Mouse (Mus musculus) stomach, embryonic 16.5 days (tissue): Measurements from ENCODE around the gene Apol8. TPM values are rescaled to one million over a fixed set of nuclear protein-coding genes. Genes with fewer than 3 reads are reported as not detected.

Source experiments
- ATAC-seq: fragments of 200-750 bp; cut with Nextera tagmentation; 2 replicates; pipeline ENCODE4 v1.8.0; 2017; ENCODE audit warnings: moderate number of reproducible peaks, moderate TSS enrichment; ENCODE audit not compliant: insufficient read depth, low FRiP score
- H3K27ac ChIP-seq: fragments of 300-500 bp; sonication (generic); 2 replicates; pipeline ENCODE4 v1.5.1; 2014; ENCODE audit warnings: low read length
- H3K27me3 ChIP-seq: fragments of 300-500 bp; sonication (generic); 2 replicates; pipeline ENCODE4 v1.6.1; 2014; ENCODE audit warnings: low read length, control low read depth, mixed read lengths; ENCODE audit not compliant: control insufficient read depth, insufficient read depth
- H3K36me3 ChIP-seq: fragments of 300-500 bp; sonication (generic); 2 replicates; pipeline ENCODE4 v1.6.1; 2014; ENCODE audit warnings: low read length; ENCODE audit not compliant: control insufficient read depth, insufficient read depth
- H3K4me1 ChIP-seq: fragments of 300-500 bp; sonication (generic); 2 replicates; pipeline ENCODE4 v1.6.1; 2014; ENCODE audit warnings: low read length, control low read depth, mixed read lengths; ENCODE audit not compliant: control insufficient read depth, insufficient read depth
- H3K4me2 ChIP-seq: fragments of 300-500 bp; sonication (generic); 2 replicates; pipeline ENCODE4 v1.6.1; 2014; ENCODE audit warnings: low read depth, low read length, mixed read lengths
- H3K4me3 ChIP-seq: fragments of 300-500 bp; sonication (generic); replicated peaks from 2 replicates; pipeline ENCODE4 v1.5.1; 2014; ENCODE audit warnings: mild to moderate bottlenecking, low read length
- H3K9ac ChIP-seq: fragments of 300-500 bp; sonication (generic); 2 replicates; pipeline ENCODE4 v1.6.1; 2014; ENCODE audit warnings: low read length
- H3K9me3 ChIP-seq: fragments of 300-500 bp; sonication (generic); replicated peaks from 2 replicates; pipeline ENCODE4 v1.6.1; 2016; ENCODE audit warnings: low read length, control low read depth; ENCODE audit not compliant: control insufficient read depth
- WGBS: fragments of 180-500 bp; shearing (Covaris S2); extraction: QIAGEN DNeasy Blood & Tissue Kit; methylation state at CpG from one replicate; pipeline ENCODE4 v1.1.7; 2014; 5-methylcytosine and 5-hydroxymethylcytosine counted together
- polyA plus RNA-seq: library from polyadenylated mRNA; unstranded; fragments of >200 nt; fragmentation: Nextera tagmentation; extraction: Ambion mirVana; gene quantifications from 2 replicates; pipeline ENCODE4 v1.2.1, GENCODE M21; 2015

Gene Apol8
- polyA plus RNA-seq, 1 experiment from 2014 or later = 1.2 TPM

DNA sequence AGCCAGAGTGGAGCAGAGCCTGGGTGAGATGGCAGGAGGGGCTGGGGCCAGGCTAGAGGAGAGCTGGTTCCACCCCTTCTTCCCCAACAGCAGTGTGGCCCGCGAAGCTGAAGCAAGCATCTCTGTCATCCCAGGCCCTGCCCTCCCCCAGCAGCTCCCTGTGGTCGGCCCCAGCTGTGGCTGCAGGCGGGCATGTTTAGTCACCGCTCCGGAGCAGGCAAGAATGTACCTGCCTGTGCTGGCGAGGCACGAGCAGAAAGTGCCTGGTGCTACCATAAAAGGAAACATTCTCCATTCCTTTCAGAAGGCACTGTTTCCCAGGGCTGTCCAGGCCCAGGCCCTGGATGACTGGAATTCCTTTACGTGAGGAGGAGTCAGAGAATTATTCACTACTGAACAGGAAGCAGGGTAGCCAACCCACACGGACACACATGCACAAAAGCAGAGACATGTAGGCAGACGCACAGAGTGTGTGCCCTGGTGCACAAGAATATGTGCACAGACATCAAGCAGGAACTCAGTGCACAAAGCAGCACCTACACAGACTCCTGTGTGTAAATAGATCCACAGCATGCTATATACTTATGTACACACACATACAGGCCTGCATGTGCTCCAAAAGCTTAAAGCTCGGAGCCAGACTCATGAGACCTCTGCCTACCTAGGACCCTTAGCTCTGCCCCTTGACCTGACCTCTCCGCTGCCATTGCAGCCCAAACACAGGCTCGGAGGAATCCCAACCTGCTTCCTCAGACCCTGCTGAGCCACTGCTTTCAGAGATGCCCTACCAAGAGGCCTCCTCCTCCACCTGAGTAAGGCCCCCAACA is 42.1 kb upstream of the Apol8 start:
- Histone ChIP-seq H3K4me2 (peak overlapping the region; percentile 26; the same call in 1 of the 2 replicates), H3K36me3 (peaks cover 26% of the 10 kb centered on the region), H3K9ac (peak overlapping the region; percentile 68), H3K27ac (peak overlapping the region; percentile 99), H3K4me3 (no peak overlapping the region), H3K27me3 (no peaks in the 10 kb centered on the region), H3K9me3 (no peaks in the 10 kb centered on the region), H3K4me1 (peaks cover 53% of the 10 kb centered on the region)
- 12% methylated on average over 14 of the region's 14 CpGs for WGBS
- peak; percentile 85 for ATAC-seq

DNA sequence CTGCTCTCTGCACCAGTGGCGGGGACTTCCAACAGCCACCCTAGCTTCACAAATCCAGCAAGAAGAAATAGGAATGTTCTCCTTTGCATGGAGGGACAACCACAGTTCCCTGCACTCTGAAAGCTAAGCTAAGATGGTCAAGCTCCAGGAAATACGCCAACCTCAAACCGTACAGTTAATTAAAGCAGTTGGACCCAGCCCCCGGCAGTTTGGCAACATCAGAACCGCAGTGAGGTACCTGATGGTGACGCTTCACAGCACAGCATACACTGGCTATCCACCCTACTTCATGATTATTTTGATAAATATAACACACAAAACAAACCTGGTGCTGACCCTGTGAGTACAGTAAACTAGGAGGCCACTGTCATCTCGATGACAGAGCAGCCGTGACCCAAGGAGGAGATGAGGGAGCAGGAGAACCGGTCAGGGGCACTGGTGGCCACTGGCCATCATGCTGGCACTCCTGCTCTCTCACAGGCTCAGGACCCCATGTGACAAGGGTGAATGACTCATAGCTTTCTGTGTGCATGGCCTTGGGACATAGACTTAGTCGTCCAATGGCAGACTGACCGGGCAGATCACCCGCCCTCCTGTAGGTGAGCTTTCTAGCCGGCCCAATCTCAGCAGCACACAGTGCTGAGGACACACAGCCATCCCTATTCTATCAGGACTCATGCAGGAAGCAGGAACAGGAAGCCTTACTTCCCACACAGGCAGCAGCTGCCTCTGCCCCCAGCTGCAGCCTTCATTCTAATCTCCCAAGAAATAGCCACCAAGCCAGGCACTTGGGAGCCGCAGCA is 41.0 kb upstream of the Apol8 start:
- peak overlapping the region; percentile 99 for H3K27ac ChIP-seq
- H3K4me3 ChIP-seq = no peak overlapping the region
- H3K4me2 ChIP-seq = peak overlapping the region; percentile 26; the same call in 1 of the 2 replicates
- peaks cover 15% of the 10 kb centered on the region for H3K36me3 ChIP-seq
- peak overlapping the region; percentile 63 for H3K9ac ChIP-seq
- H3K9me3 ChIP-seq = no peaks in the 10 kb centered on the region
- 68% methylated on average over 14 of the region's 14 CpGs for WGBS
- ATAC-seq = peak; percentile 6; the same call in 1 of the 2 replicates
- H3K27me3 ChIP-seq = no peaks in the 10 kb centered on the region
- H3K4me1 ChIP-seq = peaks cover 50% of the 10 kb centered on the region

DNA sequence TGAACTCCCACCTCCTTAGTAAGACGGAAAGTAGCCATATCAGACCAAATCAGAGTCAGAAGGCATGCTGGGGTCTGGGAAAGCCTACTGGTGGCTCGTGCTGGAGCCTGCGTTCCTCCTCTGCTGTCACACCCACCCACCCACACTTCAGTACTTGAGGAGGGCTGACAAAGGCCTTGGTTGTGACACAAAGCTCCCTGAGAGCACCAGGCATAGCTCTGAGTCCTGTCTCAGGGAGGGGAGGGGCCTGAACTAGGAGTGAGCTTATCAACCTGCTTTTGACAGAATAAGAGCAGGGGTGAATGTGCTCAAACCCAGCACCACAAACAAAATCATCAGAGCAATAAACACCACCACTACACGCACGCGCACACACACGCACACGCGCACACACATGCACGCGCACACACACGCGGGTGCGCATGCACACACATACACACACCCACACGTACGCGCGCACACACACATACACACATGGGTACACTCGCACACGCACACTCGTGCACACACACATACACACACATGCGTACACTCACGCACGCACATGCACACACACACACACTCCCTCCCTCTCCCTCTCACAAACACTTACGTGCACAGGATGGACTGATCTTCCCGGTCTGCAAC is 39.7 kb upstream of the Apol8 start:
- Histone ChIP-seq H3K36me3 (peaks cover 10% of the 10 kb centered on the region), H3K27me3 (no peaks in the 10 kb centered on the region), H3K4me1 (peaks cover 41% of the 10 kb centered on the region), H3K4me2 (no peak overlapping the region), H3K9me3 (no peaks in the 10 kb centered on the region), H3K4me3 (no peak overlapping the region), H3K27ac (0 out of 2 replicates have a peak overlapping the region, but pooled peaks have one; percentile 99), H3K9ac (no peak overlapping the region; the same call in 1 of the 2 replicates)
- no peak for ATAC-seq
- WGBS = 89% methylated on average over 26 of the region's 26 CpGs

DNA sequence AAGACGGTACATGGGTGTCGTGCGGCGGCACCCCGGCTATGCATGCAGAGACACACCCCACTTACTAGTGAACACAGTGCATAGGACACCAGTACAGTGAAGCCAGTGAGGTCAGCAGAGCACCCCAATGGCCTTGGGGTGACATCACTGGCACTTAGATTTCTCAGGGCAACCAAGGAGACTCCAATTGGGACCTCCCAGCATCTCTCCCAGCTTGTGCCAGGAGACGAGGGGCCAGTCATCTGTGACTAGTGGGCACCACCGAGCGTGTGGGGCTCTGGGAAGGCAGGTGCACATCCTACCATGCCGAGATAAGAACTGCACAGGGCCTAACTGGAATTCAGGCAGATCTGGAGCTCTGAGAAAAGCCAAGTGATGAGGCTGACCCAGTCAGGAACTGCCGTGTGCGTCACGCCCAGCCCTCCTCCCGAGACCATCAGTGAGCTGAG is 38.1 kb upstream of the Apol8 start:
- Histone ChIP-seq H3K4me1 (peaks cover 26% of the 10 kb centered on the region), H3K27me3 (no peaks in the 10 kb centered on the region), H3K36me3 (peaks cover 18% of the 10 kb centered on the region), H3K27ac (no peak overlapping the region), H3K4me3 (no peak overlapping the region), H3K9ac (no peak overlapping the region), H3K9me3 (no peaks in the 10 kb centered on the region), H3K4me2 (no peak overlapping the region)
- 88% methylated on average over 13 of the region's 13 CpGs for WGBS
- ATAC-seq = no peak

DNA sequence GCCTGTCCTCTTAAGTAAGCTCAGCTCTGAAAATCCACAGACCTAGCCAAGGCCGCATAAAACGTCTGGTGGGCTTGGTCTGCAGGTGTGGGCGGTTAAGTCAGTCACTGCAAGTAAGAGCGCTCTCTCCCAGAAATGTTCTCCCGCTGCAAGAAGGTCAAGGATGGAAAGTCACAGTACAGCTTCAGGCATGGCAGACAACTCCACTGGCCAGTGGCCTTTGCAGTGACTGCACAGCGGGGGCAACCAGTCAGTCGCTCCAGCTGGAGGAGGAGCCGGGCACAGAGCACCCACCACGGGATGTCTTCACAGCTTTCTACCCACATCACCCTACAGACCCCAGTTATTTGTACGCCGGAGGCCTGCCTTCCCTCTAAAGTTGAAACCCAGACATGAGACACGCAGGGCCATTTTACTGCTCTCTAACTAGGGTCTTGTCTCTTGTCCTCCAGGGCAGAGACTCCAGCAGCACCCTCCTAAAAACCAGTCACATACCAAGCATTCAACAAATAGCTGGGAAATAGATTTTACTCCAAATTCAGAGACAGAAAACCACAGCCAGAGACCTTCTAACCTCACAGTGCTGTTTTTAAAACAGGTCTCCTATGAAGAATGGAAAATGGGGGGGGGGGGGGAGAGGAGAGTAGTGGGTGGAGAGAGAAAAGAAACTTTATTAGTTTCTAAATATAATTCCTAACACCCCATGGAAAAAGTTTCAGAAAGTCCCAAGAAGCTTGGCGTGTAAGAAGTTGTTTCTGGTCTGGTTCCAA is 37.5 kb upstream of the Apol8 start:
- WGBS = 84% methylated on average over 13 of the region's 13 CpGs
- Histone ChIP-seq H3K4me1 (peaks cover 20% of the 10 kb centered on the region), H3K27me3 (no peaks in the 10 kb centered on the region), H3K36me3 (peaks cover 24% of the 10 kb centered on the region), H3K4me3 (no peak overlapping the region), H3K4me2 (no peak overlapping the region), H3K27ac (no peak overlapping the region), H3K9ac (no peak overlapping the region), H3K9me3 (no peaks in the 10 kb centered on the region)
- no peak for ATAC-seq

DNA sequence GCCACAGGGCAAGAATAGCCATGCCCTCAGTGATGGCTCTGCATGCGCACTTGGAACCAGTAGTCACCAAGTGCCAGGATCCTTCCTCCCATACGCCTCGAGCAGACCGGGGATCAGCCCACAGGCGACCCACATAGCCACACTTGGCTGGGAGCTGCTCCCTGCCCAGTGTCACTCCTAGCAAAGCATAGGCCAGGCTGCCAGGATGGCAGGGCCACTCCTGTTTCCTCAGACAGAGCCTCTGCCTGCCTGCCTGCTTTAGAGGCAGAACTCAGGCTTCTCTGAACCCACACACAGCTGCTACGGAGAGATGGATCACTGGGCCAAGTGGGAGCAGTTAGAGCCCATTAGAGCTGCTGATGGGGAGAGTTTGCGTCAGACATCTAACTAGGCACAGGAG is 36.8 kb upstream of the Apol8 start:
- H3K36me3 ChIP-seq = peaks cover 26% of the 10 kb centered on the region
- ATAC-seq = no peak
- H3K27ac ChIP-seq = no peak overlapping the region

GRCm38 (mm10) chr15:77793094-77793493 is 36.3 kb upstream of the Apol8 start:
- peaks cover 26% of the 10 kb centered on the region for H3K36me3 ChIP-seq
- no peak overlapping the region for H3K27ac ChIP-seq
- WGBS = 72% methylated on average over 4 of the region's 4 CpGs
- H3K4me3 ChIP-seq = no peak overlapping the region
- H3K4me2 ChIP-seq = no peak overlapping the region
- H3K9me3 ChIP-seq = no peaks in the 10 kb centered on the region
- ATAC-seq = no peak
- H3K27me3 ChIP-seq = no peaks in the 10 kb centered on the region
- peaks cover 8% of the 10 kb centered on the region for H3K4me1 ChIP-seq
- H3K9ac ChIP-seq = no peak overlapping the region

More for the DNA sequence above, 36.8 kb upstream of the Apol8 start:
- Histone ChIP-seq H3K9me3 (no peaks in the 10 kb centered on the region), H3K9ac (no peak overlapping the region), H3K27me3 (no peaks in the 10 kb centered on the region), H3K4me3 (no peak overlapping the region), H3K4me1 (peaks cover 12% of the 10 kb centered on the region), H3K4me2 (no peak overlapping the region)
- WGBS = 82% methylated on average over 7 of the region's 7 CpGs

DNA sequence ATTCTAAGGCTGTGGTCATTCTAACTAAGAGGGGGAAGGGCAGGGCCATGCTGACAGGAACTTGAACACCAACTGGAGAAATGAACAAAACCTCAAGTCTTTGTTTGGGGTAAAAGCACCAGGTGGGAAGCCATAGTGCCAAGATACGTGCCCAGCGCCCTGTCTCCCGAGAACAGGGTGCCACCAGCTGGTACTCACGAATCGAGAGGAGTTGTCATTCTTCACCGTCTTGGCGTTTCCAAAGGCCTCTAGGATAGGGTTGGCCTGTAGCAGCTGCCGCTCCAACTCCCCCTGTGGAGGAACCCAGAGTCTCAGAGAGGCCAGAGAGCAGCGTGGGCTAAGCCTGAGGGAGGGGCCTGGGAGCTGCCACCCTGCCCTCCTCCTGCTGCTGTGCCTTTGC is 35.3 kb upstream of the Apol8 start:
- Histone ChIP-seq H3K9ac (no peak overlapping the region), H3K36me3 (peaks cover 32% of the 10 kb centered on the region), H3K9me3 (no peaks in the 10 kb centered on the region), H3K27me3 (no peaks in the 10 kb centered on the region), H3K4me3 (no peak overlapping the region), H3K27ac (no peak overlapping the region), H3K4me2 (no peak overlapping the region), H3K4me1 (no peaks in the 10 kb centered on the region)
- ATAC-seq = no peak
- 85% methylated on average over 9 of the region's 9 CpGs for WGBS
